Mouse (Mus musculus): Measurements from ENCODE around the gene Zic4.

DNA sequence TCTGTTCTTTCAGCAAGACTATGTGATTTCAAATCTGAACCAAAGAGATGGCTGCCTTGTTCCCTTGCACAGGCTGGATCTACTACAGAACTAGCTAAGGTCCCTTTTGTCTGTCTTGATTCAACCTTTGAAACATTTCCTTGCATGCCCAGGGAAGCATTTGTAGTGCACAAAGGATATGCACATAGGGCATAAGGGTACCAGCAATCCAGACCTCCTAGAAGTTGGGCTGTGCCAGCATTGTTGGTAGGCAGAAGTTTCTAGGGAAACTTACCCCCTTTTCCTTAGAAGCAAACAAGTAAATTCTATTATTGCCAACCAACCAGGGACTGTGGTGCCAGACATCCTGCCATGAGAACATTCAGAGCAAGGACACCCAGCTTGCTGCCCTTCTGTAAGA lies 8.8 kb downstream of the Zic4 start:
- TF ChIP-seq CTCF (IDR thresholded peaks at IDR 0.05; ENCODE audit: borderline replicate concordance, insufficient read depth, low read length): no peak
- no peak for TF ChIP-seq POLR2A (IDR thresholded peaks at IDR 0.05; ENCODE audit: low read depth, low read length)

All from embryonic fibroblast, embryonic 13.5 days (primary cell).